Mouse (Mus musculus): ENCODE measurements around the gene Csnk1e.

GRCm38 (mm10) chr15:79393101-79393500 is 62.3 kb downstream of the Csnk1e start:
- TF ChIP-seq POLR2A (IDR thresholded peaks at IDR 0.05; ENCODE audit: low read depth, low read length) (no peak), CTCF (IDR thresholded peaks at IDR 0.05; ENCODE audit: extremely low read depth, insufficient read length, insufficient replicate concordance, low read depth, low read length) (no peak)
